Mouse (Mus musculus) liver, postnatal 0 days (tissue): ENCODE results near the gene Plxna4. TPM values are rescaled to one million over a fixed set of nuclear protein-coding genes. Genes with fewer than 3 reads are reported as not detected.

ENCODE experiments used
- ATAC-seq: fragments of 200-750 bp; cut with Nextera tagmentation; 2 replicates; pipeline ENCODE4 v1.8.0; 2017; ENCODE audit warnings: mild to moderate bottlenecking, moderate library complexity
- DNase-seq: peaks from one replicate; pipeline ENCODE4 v3.0.0-alpha.2; 2016
- H3K27ac ChIP-seq: fragments of 300-500 bp; sonication (generic); 2 replicates; pipeline ENCODE4 v1.5.1; 2014; ENCODE audit warnings: antibody characterized with exemption, moderate library complexity, mild to moderate bottlenecking, low read depth
- H3K27me3 ChIP-seq: fragments of 300-500 bp; sonication (generic); 2 replicates; pipeline ENCODE4 v1.6.1; 2014; ENCODE audit warnings: low read length, control low read depth, mixed read lengths; ENCODE audit not compliant: insufficient read depth
- H3K36me3 ChIP-seq: fragments of 300-500 bp; sonication (generic); replicated peaks from 2 replicates; pipeline ENCODE4 v1.6.1; 2014; ENCODE audit warnings: mild to moderate bottlenecking, control low read depth, low read length, moderate library complexity, mixed read lengths; ENCODE audit not compliant: insufficient read depth
- H3K4me1 ChIP-seq: fragments of 300-500 bp; sonication (generic); 2 replicates; pipeline ENCODE4 v1.6.1; 2014; ENCODE audit warnings: antibody characterized with exemption, mild to moderate bottlenecking, control low read depth; ENCODE audit not compliant: insufficient read depth
- H3K4me2 ChIP-seq: fragments of 300-500 bp; sonication (generic); 2 replicates; pipeline ENCODE4 v1.6.1; 2014; ENCODE audit warnings: low read depth, mild to moderate bottlenecking, low read length, moderate library complexity, mixed read lengths
- H3K4me3 ChIP-seq: fragments of 300-500 bp; sonication (generic); 2 replicates; pipeline ENCODE4 v1.5.1; 2014; ENCODE audit warnings: low read depth, low read length
- H3K9ac ChIP-seq: fragments of 300-500 bp; sonication (generic); replicated peaks from 2 replicates; pipeline ENCODE4 v1.6.1; 2014; ENCODE audit warnings: mild to moderate bottlenecking, moderate library complexity
- H3K9me3 ChIP-seq: fragments of 300-500 bp; sonication (generic); 2 replicates; pipeline ENCODE4 v1.6.1; 2016; ENCODE audit warnings: mild to moderate bottlenecking, control low read depth, low read length, mixed read lengths
- CTCF ChIP-seq: sonication (generic); IDR thresholded peaks from 2 replicates; pipeline ENCODE4 v1.5.1; 2016; ENCODE audit warnings: antibody characterized with exemption, low read depth
- EP300 ChIP-seq: IDR thresholded peaks from 2 replicates; pipeline ENCODE4 v1.6.1; 2016; ENCODE audit warnings: antibody characterized with exemption, low read depth, mild to moderate bottlenecking
- WGBS: fragments of 180-500 bp; shearing (Covaris S2); extraction: QIAGEN DNeasy Blood & Tissue Kit; methylation state at CpG from one replicate; pipeline ENCODE4 v1.1.7; 2014; ENCODE audit not compliant: insufficient replicate concordance; 5-methylcytosine and 5-hydroxymethylcytosine counted together
- polyA plus RNA-seq: library from polyadenylated mRNA; unstranded; fragments of >200 nt; fragmentation: Nextera tagmentation; extraction: Ambion mirVana; gene quantifications from 2 replicates; pipeline ENCODE4 v1.2.1, GENCODE M21; 2015

The Plxna4 gene
- polyA plus RNA-seq, 1 experiment from 2014 or later, result 0.36 TPM

- TF ChIP-seq CTCF, result no peak
- no peak for TF ChIP-seq EP300
- no peak overlapping the region for H3K4me2 ChIP-seq
- no peaks in the 10 kb centered on the region for H3K27me3 ChIP-seq
- H3K4me3 ChIP-seq, result no peak overlapping the region
- H3K9ac ChIP-seq, result no peak overlapping the region
- peak; percentile 98 for ATAC-seq
- H3K27ac ChIP-seq, result peak overlapping the region; percentile 25; the same call in 1 of the 2 replicates
- WGBS, result 54% methylated on average over 5 of the region's 5 CpGs
- DNase-seq, result peak; percentile 64
- H3K36me3 ChIP-seq, result no peaks in the 10 kb centered on the region
- no peaks in the 10 kb centered on the region for H3K4me1 ChIP-seq
- no peaks in the 10 kb centered on the region for H3K9me3 ChIP-seq
These were observed 176.7 kb downstream of the Plxna4 start for GRCm38 (mm10) chr6:32411325-32411724.

GRCm38 (mm10) chr6:32409625-32410024 lies 178.4 kb downstream of the Plxna4 start:
- no peak for DNase-seq
- H3K27ac ChIP-seq, result no peak overlapping the region
- no peak overlapping the region for H3K9ac ChIP-seq
- WGBS, result 57% methylated on average over 1 of the region's 1 CpGs
- no peak for ATAC-seq
- H3K36me3 ChIP-seq, result no peaks in the 10 kb centered on the region
- no peaks in the 10 kb centered on the region for H3K9me3 ChIP-seq
- H3K4me3 ChIP-seq, result no peak overlapping the region
- H3K4me2 ChIP-seq, result no peak overlapping the region
- H3K4me1 ChIP-seq, result no peaks in the 10 kb centered on the region
- TF ChIP-seq EP300, result no peak
- no peak for TF ChIP-seq CTCF
- H3K27me3 ChIP-seq, result no peaks in the 10 kb centered on the region

GRCm38 (mm10) chr6:32407574-32408185 lies 180.3 kb downstream of the Plxna4 start:
- TF ChIP-seq CTCF (no peak), EP300 (no peak)
- no peaks in the 10 kb centered on the region for H3K4me1 ChIP-seq
- H3K36me3 ChIP-seq, result no peaks in the 10 kb centered on the region
- no peak overlapping the region for H3K9ac ChIP-seq
- no peak overlapping the region for H3K27ac ChIP-seq
- ATAC-seq, result no peak
- 49% methylated on average over 8 of the region's 8 CpGs for WGBS
- H3K4me2 ChIP-seq, result no peak overlapping the region
- H3K9me3 ChIP-seq, result no peaks in the 10 kb centered on the region
- no peaks in the 10 kb centered on the region for H3K27me3 ChIP-seq
- no peak for DNase-seq
- H3K4me3 ChIP-seq, result no peak overlapping the region

- H3K36me3 ChIP-seq, result no peaks in the 10 kb centered on the region
- H3K27ac ChIP-seq, result no peak overlapping the region
- no peaks in the 10 kb centered on the region for H3K9me3 ChIP-seq
- H3K4me3 ChIP-seq, result no peak overlapping the region
- no peaks in the 10 kb centered on the region for H3K4me1 ChIP-seq
- DNase-seq (no peak), ATAC-seq (no peak)
- H3K9ac ChIP-seq, result no peak overlapping the region
- 81% methylated on average over 20 of the region's 20 CpGs for WGBS
- TF ChIP-seq EP300, result no peak
- no peaks in the 10 kb centered on the region for H3K27me3 ChIP-seq
- H3K4me2 ChIP-seq, result no peak overlapping the region
These were observed 181.5 kb downstream of the Plxna4 start for GRCm38 (mm10) chr6:32406316-32407095.

- WGBS, result 61% methylated on average over 3 of the region's 3 CpGs
- Histone ChIP-seq H3K36me3 (no peaks in the 10 kb centered on the region), H3K9me3 (no peaks in the 10 kb centered on the region), H3K4me2 (no peak overlapping the region), H3K9ac (no peak overlapping the region), H3K4me3 (no peak overlapping the region), H3K27me3 (no peaks in the 10 kb centered on the region), H3K4me1 (no peaks in the 10 kb centered on the region), H3K27ac (no peak overlapping the region)
- TF ChIP-seq CTCF (no peak), EP300 (no peak)
- ATAC-seq (no peak), DNase-seq (no peak)
These were observed 185.3 kb downstream of the Plxna4 start for GRCm38 (mm10) chr6:32402560-32403235.

GRCm38 (mm10) chr6:32398261-32398660 lies 189.7 kb downstream of the Plxna4 start:
- no peak for ATAC-seq
- Histone ChIP-seq H3K27ac (no peak overlapping the region), H3K9me3 (no peaks in the 10 kb centered on the region), H3K9ac (no peak overlapping the region), H3K4me1 (no peaks in the 10 kb centered on the region), H3K4me3 (no peak overlapping the region), H3K36me3 (no peaks in the 10 kb centered on the region), H3K4me2 (no peak overlapping the region), H3K27me3 (no peaks in the 10 kb centered on the region)
- no peak for TF ChIP-seq CTCF
- no peak for DNase-seq
- WGBS, result 88% methylated on average over 3 of the region's 3 CpGs
